Mouse (Mus musculus) cerebellum, postnatal 14 days (tissue): ENCODE data around the gene Ngly1.
A peak's percentile ranks its signal among the peaks of the same experiment; 100 is the strongest.
"Not testable (repeated sequence)": the region's sequence is repeated elsewhere in the genome, so short reads cannot be mapped to it uniquely, and the experiment has no call there.

Experiments
- DNase-seq, 2 experiments: peaks; one replicate each; pipeline ENCODE4 v3.0.0; 2021; ENCODE audit warnings: mixed read lengths in 2 of 2

Gene Ngly1

DNA sequence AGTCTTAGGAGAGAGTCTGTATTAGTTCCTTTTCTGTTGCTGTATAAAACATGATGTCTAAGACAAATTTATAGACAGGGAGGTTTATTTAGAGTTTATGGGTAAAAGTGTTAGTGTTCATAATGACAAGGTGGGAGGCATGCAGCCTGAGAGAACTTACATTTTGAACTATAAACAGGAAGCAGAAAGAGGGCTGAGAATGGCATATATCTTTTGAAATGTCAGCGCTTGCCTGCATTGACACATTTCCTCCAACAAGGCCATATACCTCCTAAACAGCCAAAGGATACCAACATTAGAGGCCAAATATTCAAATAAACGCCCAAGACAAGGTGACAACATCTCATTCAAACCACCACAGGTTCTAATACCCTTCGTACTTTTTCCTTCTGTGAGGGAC, 12.8 kb downstream of the Ngly1 start:
- no peak for DNase-seq

DNA sequence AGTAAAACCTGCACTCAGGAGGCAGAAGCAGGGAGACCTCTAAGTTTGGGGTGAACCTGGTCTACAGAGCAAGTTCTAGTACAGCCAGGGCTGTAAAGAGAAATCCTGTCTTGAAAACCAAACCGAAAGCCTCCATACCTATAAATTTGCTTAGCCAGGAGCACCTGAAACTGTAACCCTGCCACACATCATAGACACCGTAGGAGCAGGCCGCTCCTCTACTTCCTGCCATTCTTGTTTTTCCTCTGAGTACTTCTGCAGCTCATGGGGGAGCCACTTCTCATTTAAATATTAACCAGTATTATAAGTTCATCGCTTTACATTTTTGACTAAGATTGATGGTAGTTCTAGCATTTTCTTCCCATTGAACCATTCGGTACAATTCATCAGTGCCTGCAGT, 17.9 kb downstream of the Ngly1 start:
- DNase-seq = no peak

DNA sequence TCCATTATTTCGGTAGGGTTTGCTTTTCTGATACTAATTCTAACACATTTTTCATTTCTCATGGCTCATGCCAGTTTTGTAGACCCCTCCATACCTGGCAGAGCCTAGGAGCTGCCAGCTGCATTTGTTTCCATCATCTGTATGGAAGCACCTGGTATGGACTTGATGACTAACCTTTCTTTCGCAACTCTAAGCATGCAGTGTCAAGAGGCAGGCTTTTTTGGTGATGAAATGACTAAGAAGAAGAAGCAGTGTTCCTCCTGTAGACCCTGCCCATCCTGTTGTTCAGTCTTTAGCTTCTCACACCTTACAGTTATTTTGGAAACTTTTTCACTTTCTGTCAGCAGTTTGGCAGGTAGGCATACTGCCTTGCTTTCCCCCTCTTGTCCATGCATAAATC, 20.7 kb downstream of the Ngly1 start:
- DNase-seq = no peak

DNA sequence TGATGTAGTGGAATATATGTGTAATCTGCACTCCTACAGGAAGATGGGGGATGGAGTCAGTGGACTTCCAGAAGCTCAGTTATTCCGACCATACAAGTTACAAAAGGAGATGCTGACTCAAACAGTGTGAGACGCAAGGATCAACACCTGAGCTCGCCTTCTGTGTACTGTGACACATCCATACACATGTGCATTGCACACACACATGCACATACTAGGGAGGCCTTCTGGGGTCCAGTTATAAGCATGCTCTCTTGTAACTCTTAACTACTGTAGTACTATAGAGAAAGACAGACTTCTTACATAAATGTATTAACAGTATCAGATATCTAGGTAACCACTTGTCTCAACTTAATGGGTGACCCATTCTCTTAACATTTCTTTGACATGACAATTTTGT, 24.6 kb downstream of the Ngly1 start:
- DNase-seq = no peak

DNA sequence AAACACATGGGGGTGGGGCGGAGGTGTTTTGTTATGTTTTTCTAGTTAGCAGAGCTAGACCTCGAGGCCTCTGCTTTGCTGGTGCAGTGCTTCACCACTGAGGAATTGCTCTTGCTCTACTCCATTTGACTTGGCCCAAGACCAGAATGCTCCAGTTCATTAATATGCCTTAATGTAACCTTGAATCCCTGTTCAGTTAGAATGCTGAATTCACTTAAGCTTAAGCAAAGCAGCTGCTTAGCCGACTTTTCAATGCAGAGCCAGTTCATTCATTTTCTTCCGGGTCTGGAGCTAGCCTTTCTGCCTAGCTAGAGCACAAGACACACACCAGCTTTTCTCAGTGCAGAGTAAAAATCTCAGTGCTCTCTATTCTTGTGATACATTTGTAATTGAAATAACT, 30.1 kb downstream of the Ngly1 start:
- DNase-seq = no peak

DNA sequence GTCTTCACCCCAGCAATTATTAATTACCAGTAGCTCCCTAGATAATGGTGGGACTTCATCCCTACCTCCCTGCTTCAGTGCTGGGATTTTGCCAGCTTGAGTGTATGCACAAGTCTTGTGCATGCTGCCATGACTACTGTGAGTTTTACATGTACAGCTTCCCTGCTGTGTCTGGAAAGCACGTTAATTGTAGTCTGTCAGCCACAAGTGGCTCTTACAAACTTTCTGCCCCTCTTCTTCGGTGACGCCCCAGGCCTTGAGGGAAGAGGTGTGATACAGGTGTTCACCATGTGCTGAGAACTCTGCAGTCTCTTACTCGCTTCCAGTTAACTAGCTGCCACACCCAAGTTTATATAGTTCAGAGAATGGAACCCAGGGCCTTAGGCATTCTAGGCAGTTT, 34.9 kb downstream of the Ngly1 start:
- no peak for DNase-seq

DNA sequence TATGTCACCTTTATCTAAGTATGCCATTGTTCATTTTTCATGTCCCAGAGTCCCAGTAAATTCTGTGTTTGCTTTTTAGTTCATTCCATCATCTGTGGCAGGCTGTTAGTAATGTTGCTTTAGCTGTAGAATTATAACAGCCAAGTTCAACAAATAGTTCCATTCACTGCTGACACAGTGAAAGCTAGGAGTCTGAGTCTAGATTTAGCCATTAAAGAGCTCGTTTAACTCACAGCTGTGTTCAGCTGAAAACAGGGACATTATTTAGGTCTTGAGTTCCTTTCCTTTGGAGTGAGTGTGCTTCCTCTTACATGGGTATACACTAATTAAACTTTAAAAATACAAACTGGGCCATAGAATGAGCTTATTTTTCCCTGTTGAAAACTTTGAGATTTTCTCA, 43.3 kb downstream of the Ngly1 start:
- no peak for DNase-seq

DNA sequence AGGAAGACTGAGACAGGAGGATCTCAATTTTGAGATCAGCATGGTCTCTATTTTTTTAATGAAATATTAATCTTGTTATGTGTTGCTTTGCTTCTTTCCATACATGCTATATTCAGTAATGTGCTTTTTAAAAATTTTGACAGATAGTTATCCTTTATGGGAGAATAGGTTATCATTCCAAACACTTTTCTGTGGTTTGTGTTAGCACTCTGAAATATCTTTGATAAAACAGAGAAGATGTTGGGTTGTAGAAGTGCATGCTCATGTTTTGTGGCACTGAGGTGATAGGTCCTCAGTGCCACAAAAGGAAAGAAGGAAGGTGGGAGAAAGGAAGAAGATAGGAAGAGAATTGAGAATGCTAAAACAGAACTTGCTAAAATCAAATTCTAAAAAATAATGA, 43.9 kb downstream of the Ngly1 start:
- no peak for DNase-seq

DNA sequence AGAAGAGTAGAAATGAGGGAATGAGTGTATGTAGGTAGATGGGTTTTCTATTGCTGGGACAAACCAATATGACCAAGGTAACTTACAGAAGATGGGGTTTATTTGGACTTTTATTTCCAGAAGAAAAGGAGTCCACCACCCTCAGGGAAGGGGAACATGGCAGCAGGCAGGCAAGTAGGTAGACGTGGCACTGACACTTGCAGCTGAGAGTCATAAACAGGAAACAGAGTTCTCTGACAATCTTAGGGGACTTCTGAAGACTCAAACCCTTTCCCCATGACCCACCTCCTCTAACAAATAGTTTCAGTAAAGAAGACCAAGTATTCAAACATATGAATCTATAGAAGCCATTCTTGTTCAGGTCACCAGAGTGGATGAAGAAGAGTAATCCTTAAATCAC, 44.8 kb downstream of the Ngly1 start:
- DNase-seq = no peak

DNA sequence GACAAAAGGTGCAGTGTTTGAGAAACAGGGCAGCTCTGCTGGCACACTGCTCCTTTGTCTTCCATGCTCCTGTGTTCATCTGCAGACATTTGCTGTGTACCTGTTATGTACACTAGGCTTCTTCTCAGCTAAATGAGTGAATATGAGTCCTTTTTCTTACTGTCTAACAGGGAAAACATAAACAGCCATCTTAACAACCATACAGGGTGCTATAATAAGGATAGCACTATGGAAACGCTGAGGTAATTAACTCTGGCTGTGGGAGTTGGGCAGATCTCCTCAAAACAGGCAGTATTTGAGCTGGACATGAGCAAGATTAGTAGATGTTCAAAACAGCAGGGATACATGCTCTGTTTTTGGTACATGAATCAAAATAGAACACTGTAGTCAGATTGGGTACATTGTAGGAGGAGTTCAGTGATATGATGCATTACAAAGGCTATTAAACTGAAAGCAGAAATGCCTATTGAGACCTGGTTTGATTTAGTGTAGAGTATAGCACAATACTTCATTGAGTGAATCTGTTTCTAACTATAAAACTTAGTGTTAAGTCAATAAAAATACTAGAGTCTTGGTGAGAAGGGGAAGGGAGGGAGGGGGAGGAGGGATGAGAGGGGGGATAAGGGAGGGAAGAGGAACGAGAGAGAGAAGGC, 47.9 kb downstream of the Ngly1 start:
- DNase-seq = no peak

DNA sequence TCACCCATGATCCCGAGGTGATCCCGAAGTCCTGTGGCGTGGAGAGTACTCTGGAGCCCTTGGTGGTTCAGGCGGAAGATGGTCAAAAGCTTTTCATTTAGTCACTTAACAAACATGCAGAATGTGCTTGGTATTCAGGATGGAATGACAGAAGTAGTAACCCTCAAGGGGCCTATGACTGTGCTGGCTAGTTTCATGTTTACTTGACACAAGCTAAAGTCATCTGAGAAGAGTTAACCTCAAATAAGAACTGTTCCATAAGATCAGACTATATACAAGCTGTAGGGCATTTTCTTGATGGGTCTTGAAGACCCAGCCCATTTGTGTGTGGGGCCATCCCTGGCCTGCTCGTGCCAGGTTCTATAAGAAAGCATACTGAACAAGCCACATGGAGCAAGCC, 52.7 kb downstream of the Ngly1 start:
- DNase-seq = no peak

DNA sequence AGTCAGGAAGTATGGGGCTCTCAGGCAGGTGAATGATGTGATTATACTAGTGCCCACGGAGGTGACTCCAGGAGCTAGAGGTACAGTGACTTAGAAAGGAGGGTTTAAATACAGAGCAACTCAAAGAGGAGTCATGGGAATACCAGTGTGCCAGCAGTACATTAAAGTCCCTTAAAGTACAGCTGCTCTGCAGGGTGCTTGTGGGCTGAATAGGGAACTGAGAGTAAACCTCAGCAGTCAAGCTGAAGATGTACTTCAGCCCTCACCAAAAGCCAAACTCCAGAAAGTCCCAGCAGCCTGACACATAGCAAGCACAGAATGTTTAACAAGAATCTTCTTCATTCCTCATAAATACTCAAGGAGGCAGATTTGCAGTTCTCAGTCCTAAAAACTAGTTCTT, 53.6 kb downstream of the Ngly1 start:
- no peak for DNase-seq

DNA sequence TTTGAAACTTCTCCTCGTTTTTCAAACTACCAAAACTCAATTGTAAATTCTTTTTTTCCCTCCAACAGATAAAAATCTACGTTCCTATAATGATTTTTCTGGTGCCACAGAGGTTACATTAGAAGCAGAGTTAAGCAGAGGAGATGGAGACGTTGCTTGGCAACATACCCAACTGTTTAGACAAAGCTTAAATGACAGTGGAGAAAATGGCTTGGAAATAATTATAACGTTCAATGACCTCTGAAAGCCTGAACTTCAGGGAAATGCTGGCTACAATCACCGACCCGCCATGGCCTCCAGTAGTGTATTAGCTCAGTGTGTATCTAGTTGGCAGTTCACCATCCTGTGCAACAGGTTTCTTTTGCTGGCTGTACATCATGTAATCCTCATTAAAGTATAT, 61.7 kb downstream of the Ngly1 start:
- no peak for DNase-seq

DNA sequence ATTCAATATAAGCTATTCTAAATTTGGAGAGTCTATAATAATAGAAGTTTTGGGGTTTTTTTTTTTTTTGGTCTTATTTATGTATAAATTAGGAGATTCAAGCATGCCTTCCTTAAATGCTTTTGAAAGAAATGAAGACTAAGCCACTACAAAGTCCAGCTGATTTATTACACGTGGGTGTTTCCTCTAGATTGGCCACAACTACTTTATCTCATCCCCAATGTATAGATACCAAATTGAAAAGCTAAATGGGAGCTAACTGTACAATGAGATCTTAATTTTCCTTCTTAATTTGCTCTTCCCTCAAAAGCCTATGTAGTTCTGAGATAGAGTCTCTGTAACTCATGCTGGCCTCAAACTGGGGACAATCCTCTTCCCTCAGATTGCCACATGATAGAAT, 63.5 kb downstream of the Ngly1 start:
- DNase-seq = no peak

DNA sequence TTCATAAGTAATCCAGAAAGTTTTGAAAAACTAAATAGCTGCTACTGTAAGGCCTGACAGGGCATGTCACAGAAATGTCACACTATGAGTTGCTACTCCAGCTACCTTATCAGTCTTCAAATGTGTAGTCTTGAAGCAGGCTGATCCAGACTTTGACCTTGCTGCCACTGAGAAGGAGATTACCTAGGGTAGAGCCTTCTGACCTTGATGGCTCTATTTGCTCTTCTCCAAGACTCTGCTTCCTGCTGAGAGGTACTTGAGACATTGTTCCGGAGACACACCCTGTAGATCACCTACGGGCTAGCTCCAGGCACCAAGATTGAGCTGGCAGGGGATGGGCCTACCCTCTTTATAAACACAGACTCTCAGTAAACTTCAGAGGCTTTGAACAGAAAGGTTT, 64.0 kb downstream of the Ngly1 start:
- DNase-seq = not testable (repeated sequence)

DNA sequence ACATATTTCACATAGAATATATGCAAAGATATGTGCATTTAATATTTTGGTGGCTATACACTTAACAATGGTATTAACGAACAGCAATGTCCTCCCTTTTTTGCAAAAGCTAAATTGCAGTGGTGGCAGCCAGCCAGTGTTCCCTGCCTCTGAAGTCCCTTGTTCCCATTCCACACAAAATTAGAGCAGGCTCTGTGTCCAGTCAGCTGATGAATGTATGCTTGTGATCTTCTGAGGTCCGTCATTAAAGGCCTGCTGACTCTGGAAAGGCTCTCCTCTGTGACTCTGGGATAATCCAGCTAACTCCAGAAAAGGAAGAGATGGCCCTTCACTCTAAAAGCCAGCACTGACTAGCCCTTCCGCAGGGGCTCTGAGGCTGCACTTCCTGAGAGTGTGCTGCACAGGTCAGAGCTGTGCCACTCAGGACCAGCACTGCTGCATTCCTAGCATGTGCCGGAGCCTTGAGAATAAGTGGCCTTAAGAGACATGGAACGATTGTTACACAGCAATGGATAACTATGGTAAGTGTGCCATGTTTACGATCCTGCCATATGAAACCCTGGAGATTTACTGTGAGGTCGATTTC, 64.9 kb downstream of the Ngly1 start:
- DNase-seq = peak; percentile 14 to 20

DNA sequence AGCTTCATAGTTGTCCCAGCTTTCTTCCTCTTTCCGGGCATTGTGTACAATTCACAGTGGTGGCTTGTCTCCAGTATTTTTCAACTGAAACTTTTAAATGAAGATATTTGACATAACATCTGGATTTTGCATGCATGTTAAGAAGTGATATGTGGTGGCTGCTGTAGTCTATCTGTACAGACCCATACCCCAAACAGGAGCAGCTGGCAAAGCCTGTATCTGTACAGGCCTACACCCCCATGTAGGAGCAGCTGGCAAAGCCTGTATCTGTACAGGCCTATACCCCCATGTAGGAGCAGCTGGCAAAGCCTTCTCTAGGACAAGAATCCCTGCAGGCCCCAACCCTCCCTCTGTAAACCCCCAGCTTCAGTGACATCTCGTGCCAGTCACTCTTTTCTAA, 65.8 kb downstream of the Ngly1 start:
- DNase-seq = no peak

DNA sequence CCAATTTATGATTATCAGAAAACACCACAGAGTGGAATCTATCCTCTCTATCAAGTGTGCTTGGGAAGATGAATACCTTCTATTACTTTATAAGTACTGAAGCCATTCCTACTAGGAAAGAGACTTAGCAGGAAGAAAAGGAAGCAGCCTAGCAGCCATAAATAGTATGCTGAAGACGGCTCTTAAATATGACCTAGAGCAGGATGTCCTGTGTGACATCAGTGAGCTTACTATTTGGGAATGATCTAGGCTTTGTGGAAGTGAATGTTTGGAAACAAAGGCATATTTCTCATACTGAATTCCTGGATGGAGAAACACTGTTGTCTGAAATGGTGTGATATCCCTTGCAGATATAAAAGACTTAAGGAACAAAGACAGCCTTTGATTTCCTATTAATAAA, 67.6 kb downstream of the Ngly1 start:
- no peak for DNase-seq

DNA sequence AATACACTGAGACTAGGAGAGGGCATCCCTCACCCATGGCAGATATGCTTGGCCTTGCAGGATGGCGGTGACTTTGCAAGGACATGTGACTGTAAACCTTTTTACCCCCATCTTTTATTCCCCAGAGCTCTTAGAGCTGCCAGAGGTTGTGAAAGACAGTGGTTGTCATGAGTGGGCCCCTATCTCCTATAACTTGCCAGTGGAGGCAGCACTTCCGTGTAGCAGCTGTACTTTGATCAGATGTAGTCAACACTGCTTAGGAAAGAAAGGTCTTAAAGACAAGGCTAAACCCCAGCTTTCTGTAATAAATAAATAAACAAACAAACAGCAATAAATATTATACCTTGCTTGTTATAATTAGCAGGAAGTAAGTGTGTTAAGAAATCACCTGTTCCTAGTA, 70.7 kb downstream of the Ngly1 start:
- DNase-seq = no peak

DNA sequence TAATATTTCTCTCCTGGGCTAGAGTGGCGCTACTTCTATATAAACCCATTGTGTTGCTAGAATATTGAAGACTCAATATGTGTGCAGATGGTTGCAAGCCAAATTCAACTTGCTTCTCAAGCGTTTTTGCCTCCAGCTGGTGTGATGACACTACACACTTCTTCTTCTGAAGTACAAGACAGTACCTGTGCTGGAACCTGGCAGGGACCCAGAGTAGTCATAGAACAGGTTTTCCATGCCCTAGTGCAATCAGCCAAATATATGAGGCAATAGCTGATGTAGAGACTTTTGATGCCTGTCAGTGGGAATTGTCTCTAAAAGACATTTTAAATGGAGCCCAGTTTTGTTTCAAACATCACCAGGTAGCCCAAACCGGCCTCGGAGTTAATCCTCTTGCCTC, 75.3 kb downstream of the Ngly1 start:
- DNase-seq = no peak

DNA sequence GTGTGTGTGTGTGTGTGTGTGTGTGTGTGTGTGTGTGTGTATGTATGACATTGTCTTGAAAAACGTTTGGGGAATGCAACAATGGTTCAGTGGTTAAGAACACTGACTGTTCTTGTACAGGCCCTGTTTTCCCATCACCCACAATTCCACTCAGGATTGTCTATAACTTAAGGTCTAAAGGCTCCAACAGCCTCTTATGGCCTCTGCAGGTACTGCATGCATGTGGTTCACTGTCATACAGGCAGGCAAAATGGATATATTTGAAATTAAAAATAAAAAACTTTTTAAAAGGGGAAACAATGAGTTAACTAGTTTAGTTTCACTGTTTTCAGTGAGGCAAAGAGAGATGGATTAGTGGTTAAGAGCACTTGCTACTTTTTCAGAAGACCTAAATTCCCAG, 76.1 kb downstream of the Ngly1 start:
- no peak for DNase-seq

DNA sequence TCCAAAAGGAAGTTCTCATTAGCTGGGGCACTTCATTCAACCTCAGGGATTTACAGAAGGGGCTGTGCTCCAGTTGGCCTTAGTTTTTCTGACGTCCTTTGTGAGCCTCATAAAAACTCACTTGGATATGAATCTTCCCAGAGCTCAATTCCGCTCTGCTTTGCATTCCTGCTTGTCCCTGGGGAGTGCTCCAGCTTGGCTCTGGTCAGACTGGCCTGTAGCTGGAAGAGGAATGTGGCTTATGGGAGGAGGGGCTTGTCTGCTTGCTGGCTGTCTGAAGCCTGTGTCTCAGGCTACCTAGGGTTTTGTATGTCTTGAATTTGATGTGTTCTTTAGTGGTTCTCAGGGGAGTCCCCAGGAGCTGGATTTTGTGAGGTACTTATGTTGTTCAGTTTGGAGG, 79.5 kb downstream of the Ngly1 start:
- DNase-seq = no peak

DNA sequence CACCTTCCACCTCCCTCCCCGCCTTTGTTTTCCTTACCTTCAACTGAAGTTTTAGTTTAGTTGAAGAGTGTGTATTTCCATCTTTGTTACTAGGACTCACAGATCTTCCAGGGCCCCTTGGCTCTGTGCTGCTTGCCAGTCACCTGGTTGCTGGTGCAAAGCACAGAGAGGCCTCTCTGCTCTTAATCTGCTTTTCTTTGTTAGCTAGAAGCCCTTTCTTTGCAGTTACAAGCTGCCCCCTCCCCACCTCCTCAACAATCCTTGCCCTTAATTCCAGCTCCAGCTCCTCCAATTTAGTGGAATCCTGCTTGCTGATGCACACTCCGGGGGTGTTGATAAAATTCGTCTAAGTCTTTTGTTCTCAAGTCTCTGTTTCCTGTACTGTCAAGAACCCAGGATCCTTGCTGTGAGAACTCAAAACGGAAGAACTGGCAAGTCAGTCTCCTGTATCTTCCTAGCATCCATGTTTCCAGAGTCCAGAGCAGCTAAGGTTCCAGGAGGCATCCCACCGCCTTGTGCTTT, 79.9 kb downstream of the Ngly1 start:
- DNase-seq = no peak

DNA sequence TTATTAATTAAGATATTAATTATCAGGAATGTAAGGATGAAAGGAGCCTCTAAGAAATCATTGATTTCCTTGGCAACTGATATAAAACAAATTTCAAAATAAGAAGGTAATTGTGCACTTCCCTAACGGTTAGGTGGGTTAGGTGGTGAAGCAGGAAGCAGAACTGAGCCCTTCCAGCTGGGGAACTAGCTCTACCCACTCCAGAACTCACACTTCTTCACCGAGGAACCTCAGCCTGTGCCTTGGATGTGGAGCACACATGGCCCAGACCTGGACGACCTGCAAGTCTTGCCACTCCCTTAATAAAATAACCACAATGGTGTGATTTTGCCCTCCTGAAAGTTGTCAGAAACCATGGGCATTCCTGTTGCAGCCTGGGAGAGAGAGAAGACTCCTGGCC, 80.7 kb downstream of the Ngly1 start:
- DNase-seq = no peak

DNA sequence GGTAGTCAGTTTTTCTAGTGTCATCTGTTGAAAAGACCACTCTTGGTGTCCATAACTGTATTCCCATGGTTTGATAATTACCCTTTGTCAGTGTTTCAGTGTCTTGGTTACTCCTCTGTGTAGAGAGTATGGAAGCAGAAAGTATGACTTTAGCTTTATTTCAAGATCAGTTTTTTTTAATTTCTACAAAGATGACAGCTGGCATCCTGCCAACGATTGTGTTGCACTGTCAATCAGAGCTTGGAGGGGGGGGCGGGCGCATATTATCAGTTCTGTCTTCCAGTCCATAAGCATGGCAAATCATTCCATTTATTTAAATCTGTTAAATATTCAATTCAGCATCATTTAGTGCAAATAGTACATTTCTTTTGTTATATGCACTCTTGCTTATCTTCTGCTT, 85.2 kb downstream of the Ngly1 start:
- DNase-seq = peak in 1 of 2 experiments; percentile 16
